Mouse (Mus musculus): ENCODE data around the gene Dda1.

DNA sequence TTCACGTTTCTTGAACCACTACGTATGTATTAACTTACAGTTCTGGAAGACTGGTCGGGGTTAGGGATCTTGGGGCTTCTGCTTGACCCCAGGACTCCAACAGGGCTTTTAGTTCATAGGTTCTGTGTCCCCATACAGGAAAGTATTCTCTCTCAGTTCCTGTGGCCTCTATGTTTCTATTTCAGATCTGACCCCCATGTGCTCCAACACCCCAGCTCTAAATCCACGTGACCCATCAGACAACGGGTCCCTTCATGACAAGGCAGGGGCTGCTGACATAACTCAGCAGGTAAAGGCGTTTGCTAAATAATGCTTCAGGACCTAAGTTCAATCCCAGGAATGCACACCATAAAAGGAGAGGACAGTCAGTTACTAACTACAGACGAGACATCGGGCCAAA is 3.3 kb upstream of the Dda1 start:
- TF ChIP-seq POLR2A (IDR thresholded peaks at IDR 0.05; ENCODE audit: insufficient read depth, low read depth, low read length) (no peak), EP300 (IDR thresholded peaks at IDR 0.05; ENCODE audit: insufficient read depth, low read depth, low read length) (no peak)
